Mouse (Mus musculus): ENCODE measurements around the gene Dvl1. TPM values are rescaled to one million over a fixed set of nuclear protein-coding genes. Genes with fewer than 3 reads are reported as not detected.

Dvl1 gene
- total and polyA plus RNA-seq, 3 experiments: 23.9 to 55.1 (median 25.8) TPM

DNA sequence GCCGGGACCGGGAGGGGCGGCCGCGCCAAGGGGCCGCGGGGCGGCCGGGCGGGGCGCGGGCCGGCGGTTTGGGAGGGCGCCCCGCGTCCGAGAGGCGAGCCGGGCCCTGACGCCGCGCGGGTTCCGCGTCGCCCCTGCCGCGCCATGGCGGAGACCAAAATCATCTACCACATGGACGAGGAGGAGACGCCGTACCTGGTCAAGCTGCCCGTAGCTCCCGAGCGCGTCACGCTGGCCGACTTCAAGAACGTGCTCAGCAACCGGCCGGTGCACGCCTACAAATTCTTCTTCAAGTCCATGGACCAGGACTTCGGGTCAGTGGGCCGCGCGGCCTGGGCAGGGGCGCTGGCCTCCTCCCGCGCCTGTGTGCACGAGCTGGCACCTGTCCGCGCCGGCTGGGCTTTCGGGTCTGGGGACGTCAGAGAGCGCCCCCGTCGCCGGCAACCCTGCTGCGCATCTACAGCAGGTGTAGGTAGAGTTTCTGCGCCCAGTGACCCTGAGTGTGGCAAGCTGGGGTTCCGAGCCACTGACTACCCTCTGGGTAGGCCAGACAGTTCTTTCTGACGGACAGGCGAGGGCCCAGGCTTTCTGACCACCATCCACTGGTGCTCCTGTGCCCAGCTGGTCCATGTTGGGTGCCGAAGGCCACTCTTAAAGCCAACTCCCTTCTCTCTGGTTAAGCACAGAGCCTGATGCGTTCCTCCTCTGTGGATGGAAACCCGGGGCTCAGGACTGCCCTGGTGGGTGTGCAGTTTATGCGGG, 570 bp downstream of the Dvl1 start:
- Histone ChIP-seq H3K9ac (ENCODE audit: insufficient read depth, low read depth) (peak overlapping the region; percentile 89), H3K4me2 (ENCODE audit: insufficient read depth, low read depth, poor library complexity, severe bottlenecking) (peak overlapping the region; percentile 90), H3K4me1 (ENCODE audit: control insufficient read depth in 1 of 2, insufficient read depth in 2 of 2) (peaks cover 17 to 50% of the 10 kb centered on the region in 2 experiments), H3K27me3 (replicated peaks) (no peaks in the 10 kb centered on the region), H3K4me3 (replicated peaks in 1 of 3; ENCODE audit: low read depth in 2 of 3, low read length in 2 of 3, poor library complexity in 1 of 3) (peak overlapping the region; percentile 85 to 96 (median 89)), H3K9me3 (replicated peaks; ENCODE audit: low read length) (no peaks in the 10 kb centered on the region), H3K27ac (ENCODE audit: insufficient read depth, low read depth) (peak overlapping the region; percentile 30; the same call in 1 of the 2 replicates), H3K79me2 (replicated peaks; ENCODE audit: control insufficient read depth, extremely low read depth, insufficient read depth, poor library complexity, severe bottlenecking) (peaks cover 19% of the 10 kb centered on the region), H3K36me3 (replicated peaks in 1 of 2; ENCODE audit: control insufficient read depth in 1 of 2, insufficient read depth in 1 of 2, low read length in 1 of 2) (peaks cover 3 to 30% of the 10 kb centered on the region in 2 experiments)
- no peak for DNase-seq (ENCODE audit: extremely low read depth)
- in situ Hi-C loops (cut with MboI; ENCODE audit: low pct_ligation_motif_present, low pct_unique_long_range_greater_than_20kb, low sequenced_read_pairs): no loop called here
- dilution Hi-C loops (cut with MboI; ENCODE audit: extremely low pct_ligation_motif_present, extremely low pct_unique_long_range_greater_than_20kb, low sequenced_read_pairs): no loop called here
- TF ChIP-seq RAD21 (IDR thresholded peaks at IDR 0.05; ENCODE audit: low read depth, low read length): no peak; the same call in 1 of the 2 replicates
- no peak for TF ChIP-seq POLR2AphosphoS2 (IDR thresholded peaks at IDR 0.05; ENCODE audit: low read depth, low read length)
- TF ChIP-seq JUND (conservative IDR thresholded peaks at IDR 0.05; ENCODE audit: low read depth, low read length): no peak
- peak in 1 of 2 experiments; percentile 43; a peak in 2 of 4 replicates for TF ChIP-seq CTCF (conservative IDR thresholded peaks at IDR 0.05 in 1 of 2, IDR thresholded peaks at IDR 0.05 in 1 of 2; ENCODE audit: low read depth in 2 of 2, low read length in 2 of 2)
- TF ChIP-seq ZKSCAN1 (IDR thresholded peaks at IDR 0.05; ENCODE audit: borderline replicate concordance, low read depth, low read length): no peak
- TF ChIP-seq NRF1 (IDR thresholded peaks at IDR 0.05; ENCODE audit: low read depth, low read length): 0 out of 2 replicates have a peak, but pooled peaks have one; percentile 33
- TF ChIP-seq BHLHE40 (IDR thresholded peaks at IDR 0.05; ENCODE audit: low read depth, low read length): peak; percentile 33
- TF ChIP-seq MXI1 (IDR thresholded peaks at IDR 0.05; ENCODE audit: low read depth, low read length): peak; percentile 58; the same call in 1 of the 2 replicates

DNA sequence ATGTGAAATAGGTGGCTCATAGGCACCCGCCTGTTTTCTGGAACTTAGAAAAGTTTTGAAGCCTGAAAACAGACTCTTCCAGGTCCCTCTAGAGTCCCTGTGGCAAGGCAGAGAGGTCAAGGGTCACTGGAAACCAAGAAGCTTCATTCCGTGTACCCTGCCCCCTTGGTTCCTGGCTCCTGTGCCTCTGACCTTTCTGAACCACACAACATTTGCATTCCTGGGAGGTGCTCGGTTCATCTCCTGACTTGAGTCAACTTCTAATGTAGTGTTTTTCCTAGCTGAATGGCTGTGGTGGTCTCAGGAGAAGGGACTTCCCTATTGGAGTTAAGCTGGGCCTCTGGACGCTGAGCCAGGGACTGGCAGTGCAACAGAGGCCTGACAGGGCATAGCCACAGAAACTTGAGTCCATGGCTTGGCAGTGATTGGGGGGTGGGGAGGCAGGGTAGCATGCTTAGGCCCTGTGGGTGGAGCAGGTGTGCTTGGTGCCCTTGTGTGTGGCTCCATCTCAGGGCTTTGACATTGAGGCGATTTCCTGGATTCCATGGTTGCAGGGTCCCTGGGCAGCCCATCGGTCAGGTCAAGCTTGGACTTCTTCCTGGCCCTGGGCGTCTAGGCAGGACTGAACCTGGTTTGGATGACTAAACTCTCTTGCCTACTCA, 1.4 kb downstream of the Dvl1 start:
- dilution Hi-C loops (cut with MboI; ENCODE audit: extremely low pct_ligation_motif_present, extremely low pct_unique_long_range_greater_than_20kb, low sequenced_read_pairs): no loop called here
- Histone ChIP-seq H3K36me3 (replicated peaks in 1 of 2; ENCODE audit: control insufficient read depth in 1 of 2, insufficient read depth in 1 of 2, low read length in 1 of 2) (peaks cover 4 to 29% of the 10 kb centered on the region in 2 experiments), H3K4me1 (ENCODE audit: control insufficient read depth in 1 of 2, insufficient read depth in 2 of 2) (peaks cover 17 to 54% of the 10 kb centered on the region in 2 experiments), H3K27ac (ENCODE audit: insufficient read depth, low read depth) (no peak overlapping the region), H3K9ac (ENCODE audit: insufficient read depth, low read depth) (peak overlapping the region; percentile 89), H3K4me3 (replicated peaks in 1 of 3; ENCODE audit: low read depth in 2 of 3, low read length in 2 of 3, poor library complexity in 1 of 3) (peak overlapping the region; percentile 85 to 96 (median 89)), H3K9me3 (replicated peaks; ENCODE audit: low read length) (no peaks in the 10 kb centered on the region), H3K27me3 (replicated peaks) (no peaks in the 10 kb centered on the region), H3K4me2 (ENCODE audit: insufficient read depth, low read depth, poor library complexity, severe bottlenecking) (peak overlapping the region; percentile 90), H3K79me2 (replicated peaks; ENCODE audit: control insufficient read depth, extremely low read depth, insufficient read depth, poor library complexity, severe bottlenecking) (peaks cover 19% of the 10 kb centered on the region)
- in situ Hi-C loops (cut with MboI; ENCODE audit: low pct_ligation_motif_present, low pct_unique_long_range_greater_than_20kb, low sequenced_read_pairs): no loop called here
- DNase-seq (ENCODE audit: extremely low read depth): no peak
- TF ChIP-seq JUND (conservative IDR thresholded peaks at IDR 0.05; ENCODE audit: low read depth, low read length) (no peak), POLR2A (IDR thresholded peaks at IDR 0.05; ENCODE audit: low read depth, low read length) (no peak), JUN (IDR thresholded peaks at IDR 0.05; ENCODE audit: insufficient read depth, low read depth, low read length) (no peak), NRF1 (IDR thresholded peaks at IDR 0.05; ENCODE audit: low read depth, low read length) (no peak), USF2 (conservative IDR thresholded peaks at IDR 0.05; ENCODE audit: low read depth, low read length) (no peak), MAFK (IDR thresholded peaks at IDR 0.05; ENCODE audit: insufficient replicate concordance, low read length) (no peak), SIN3A (IDR thresholded peaks at IDR 0.05; ENCODE audit: low read length) (peak; percentile 60; the same call in 1 of the 2 replicates), HCFC1 (IDR thresholded peaks at IDR 0.05; ENCODE audit: low read depth, low read length) (no peak), ETS1 (conservative IDR thresholded peaks at IDR 0.05; ENCODE audit: low read depth, low read length) (no peak), ELF1 (IDR thresholded peaks at IDR 0.05; ENCODE audit: low read depth, low read length) (peak; percentile 34; the same call in 1 of the 2 replicates), IRF4 (IDR thresholded peaks at IDR 0.05; ENCODE audit: low read depth, low read length) (peak; percentile 51; the same call in 1 of the 2 replicates), UBTF (IDR thresholded peaks at IDR 0.05; ENCODE audit: low read depth, low read length) (no peak), RCOR1 (conservative IDR thresholded peaks at IDR 0.05; ENCODE audit: low read depth, low read length) (no peak), RAD21 (IDR thresholded peaks at IDR 0.05; ENCODE audit: low read depth, low read length) (no peak), TBP (conservative IDR thresholded peaks at IDR 0.05; ENCODE audit: low read depth, low read length) (no peak), MAZ (IDR thresholded peaks at IDR 0.05; ENCODE audit: low read depth, low read length) (no peak), EP300 (IDR thresholded peaks at IDR 0.05; ENCODE audit: low read length) (no peak), PAX5 (IDR thresholded peaks at IDR 0.05; ENCODE audit: low read length) (no peak), MXI1 (IDR thresholded peaks at IDR 0.05; ENCODE audit: low read depth, low read length) (no peak), USF1 (IDR thresholded peaks at IDR 0.05; ENCODE audit: low read depth, low read length) (no peak), ZKSCAN1 (IDR thresholded peaks at IDR 0.05; ENCODE audit: borderline replicate concordance, low read depth, low read length) (no peak), POLR2AphosphoS2 (IDR thresholded peaks at IDR 0.05; ENCODE audit: low read depth, low read length) (no peak), CHD2 (IDR thresholded peaks at IDR 0.05; ENCODE audit: low read length) (peak; percentile 57), TCF12 (IDR thresholded peaks at IDR 0.05; ENCODE audit: low read depth, low read length) (peak; percentile 35; the same call in 1 of the 2 replicates)

Data from CH12.LX (cell line).